Mouse (Mus musculus) forebrain, postnatal 0 days (tissue): ENCODE results near the gene Fscn3. TPM values are rescaled to one million over a fixed set of nuclear protein-coding genes. Genes with fewer than 3 reads are reported as not detected.
A peak's percentile ranks its signal among the peaks of the same experiment; 100 is the strongest.

Experiments
- ATAC-seq: fragments of 200-750 bp; cut with Nextera tagmentation; 2 replicates; pipeline ENCODE4 v1.8.0; 2017; ENCODE audit warnings: mild to moderate bottlenecking, moderate library complexity
- DNase-seq: peaks from one replicate; pipeline ENCODE4 v3.0.0-alpha.2; 2015
- H3K27ac ChIP-seq: fragments of 300-500 bp; sonication (generic); 2 replicates; pipeline ENCODE4 v1.5.1; 2014; ENCODE audit warnings: low read depth, mild to moderate bottlenecking, antibody characterized with exemption, low read length, moderate library complexity, mixed read lengths
- H3K27me3 ChIP-seq: fragments of 300-500 bp; sonication (generic); 2 replicates; pipeline ENCODE4 v1.6.1; 2014; ENCODE audit warnings: mild to moderate bottlenecking, low read length, mixed read lengths; ENCODE audit not compliant: insufficient read depth
- H3K36me3 ChIP-seq: fragments of 300-500 bp; sonication (generic); 2 replicates; pipeline ENCODE4 v1.6.1; 2014; ENCODE audit warnings: mild to moderate bottlenecking, moderate library complexity; ENCODE audit not compliant: insufficient read depth
- H3K4me1 ChIP-seq: fragments of 300-500 bp; sonication (generic); 2 replicates; pipeline ENCODE4 v1.6.1; 2014; ENCODE audit warnings: antibody characterized with exemption; ENCODE audit not compliant: insufficient read depth
- H3K4me2 ChIP-seq: fragments of 300-500 bp; sonication (generic); 2 replicates; pipeline ENCODE4 v1.6.1; 2014; ENCODE audit warnings: low read depth, mild to moderate bottlenecking, moderate library complexity
- H3K4me3 ChIP-seq: fragments of 300-500 bp; sonication (generic); 2 replicates; pipeline ENCODE4 v1.5.1; 2014; ENCODE audit warnings: low read depth, low read length, mixed read lengths
- H3K9ac ChIP-seq: fragments of 300-500 bp; sonication (generic); 2 replicates; pipeline ENCODE4 v1.6.1; 2014; ENCODE audit warnings: mild to moderate bottlenecking
- H3K9me3 ChIP-seq: fragments of 300-500 bp; sonication (generic); 2 replicates; pipeline ENCODE4 v1.6.1; 2016; ENCODE audit warnings: low read length
- CTCF ChIP-seq: sonication (generic); IDR thresholded peaks from 2 replicates; pipeline ENCODE4 v1.5.1; 2016; ENCODE audit warnings: antibody characterized with exemption, control low read depth, low read depth
- WGBS: fragments of 180-500 bp; shearing (Covaris S2); extraction: QIAGEN DNeasy Blood & Tissue Kit; methylation state at CpG from one replicate; pipeline ENCODE4 v1.1.7; 2014; 5-methylcytosine and 5-hydroxymethylcytosine counted together
- polyA plus RNA-seq: library from polyadenylated mRNA; unstranded; fragments of >200 nt; fragmentation: Nextera tagmentation; extraction: Ambion mirVana; gene quantifications from 2 replicates; pipeline ENCODE4 v1.2.1, GENCODE M21; 2015
- total RNA-seq: library from RNA; depleted of rRNA; stranded (reverse); fragments of >200 nt; gene quantifications from 2 replicates; pipeline ENCODE4 v1.2.3, GENCODE M21; 2014

Gene Fscn3
- total and polyA plus RNA-seq, 2 experiments from 2014 or later: 0.19 TPM; not detected in 1

DNA sequence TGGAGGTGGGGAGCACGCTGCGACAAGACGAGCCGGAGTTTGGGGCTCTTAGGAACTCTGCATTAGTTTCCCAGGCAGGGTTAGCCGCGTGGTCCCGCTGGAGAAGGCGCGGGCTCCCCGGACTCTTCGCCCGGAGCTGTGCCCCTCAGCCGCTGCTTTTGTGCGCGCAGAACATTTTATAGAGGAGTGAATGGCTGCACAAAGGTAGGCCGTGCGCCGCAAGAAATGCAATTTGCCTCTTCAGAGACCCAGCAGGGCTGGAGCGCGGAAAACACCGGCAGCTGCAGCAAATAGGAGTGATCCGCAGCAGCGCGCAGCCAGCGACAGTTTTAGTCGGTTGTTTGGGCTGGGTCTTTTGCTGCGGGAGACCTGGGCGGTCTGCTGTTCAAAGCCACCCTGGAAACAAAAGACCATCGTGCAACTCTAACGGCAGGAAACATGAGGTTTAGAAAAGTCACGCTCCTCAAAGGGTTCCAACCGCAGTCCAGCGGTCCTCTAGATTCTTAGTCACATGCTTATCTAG, 29.8 kb upstream of the Fscn3 start, which contains the start of gene Zfp800:
Gene Zfp800, minus strand, starts transcription at position 325 of the 523 bp plus-strand sequence.
- Histone ChIP-seq H3K4me1 (peaks cover 10% of the 10 kb centered on the region; the same call in 1 of the 2 replicates), H3K4me3 (peak within 1 kb of the TSS; percentile 45), H3K9me3 (no peaks in the 10 kb centered on the region), H3K36me3 (no peaks in the 10 kb centered on the region), H3K27ac (peak within 1 kb of the TSS; percentile 40; the same call in 1 of the 2 replicates), H3K9ac (peak within 1 kb of the TSS; percentile 56), H3K4me2 (peak within 1 kb of the TSS; percentile 89), H3K27me3 (no peaks in the 10 kb centered on the region)
- no peak for TF ChIP-seq CTCF
- 2% methylated on average over 33 of the region's 33 CpGs for WGBS
- DNase-seq: peak; percentile 54
- peak; percentile 60 for ATAC-seq

DNA sequence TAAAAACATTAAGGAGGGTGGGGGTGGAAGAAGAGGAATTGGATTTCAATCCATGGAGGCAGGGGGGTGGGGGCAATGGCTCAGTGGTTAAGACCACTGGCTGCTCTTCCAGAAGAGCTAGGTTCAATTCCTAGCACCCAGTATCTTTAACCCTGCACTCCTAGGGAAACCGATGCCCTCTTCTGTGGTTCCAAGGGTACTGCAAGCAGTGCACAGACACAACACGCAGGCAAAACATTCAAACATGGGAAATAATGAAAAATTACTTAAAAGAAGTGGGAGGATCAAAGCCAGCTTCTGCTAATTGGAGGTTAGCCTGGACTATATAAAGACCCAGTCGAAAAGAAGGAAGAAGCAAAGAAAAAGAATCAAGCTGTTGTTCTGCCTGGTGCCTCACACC, 28.9 kb upstream of the Fscn3 start:
- DNase-seq: no peak
- no peak overlapping the region for H3K4me3 ChIP-seq
- H3K4me1 ChIP-seq: peaks cover 10% of the 10 kb centered on the region; the same call in 1 of the 2 replicates
- H3K36me3 ChIP-seq: no peaks in the 10 kb centered on the region
- H3K9me3 ChIP-seq: no peaks in the 10 kb centered on the region
- peak; percentile 41 for TF ChIP-seq CTCF
- ATAC-seq: no peak
- H3K9ac ChIP-seq: no peak overlapping the region
- WGBS: 80% methylated on average over 3 of the region's 3 CpGs
- H3K4me2 ChIP-seq: no peak overlapping the region
- no peaks in the 10 kb centered on the region for H3K27me3 ChIP-seq
- no peak overlapping the region for H3K27ac ChIP-seq

- Histone ChIP-seq H3K9me3 (no peaks in the 10 kb centered on the region), H3K27ac (no peak overlapping the region), H3K36me3 (no peaks in the 10 kb centered on the region), H3K9ac (no peak overlapping the region), H3K4me2 (no peak overlapping the region), H3K4me1 (peaks cover 10% of the 10 kb centered on the region; the same call in 1 of the 2 replicates), H3K4me3 (no peak overlapping the region), H3K27me3 (no peaks in the 10 kb centered on the region)
- peak; percentile 39 for TF ChIP-seq CTCF
- ATAC-seq: no peak
- 95% methylated on average over 4 of the region's 4 CpGs for WGBS
- no peak for DNase-seq
Measured at GRCm38 (mm10) chr6:28399791-28400190, 27.8 kb upstream of the Fscn3 start.

- no peak for DNase-seq
- H3K4me1 ChIP-seq: no peaks in the 10 kb centered on the region
Measured at GRCm38 (mm10) chr6:28410053-28410452, 17.5 kb upstream of the Fscn3 start.

GRCm38 (mm10) chr6:28411236-28411635, 16.4 kb upstream of the Fscn3 start:
- no peak for DNase-seq
- TF ChIP-seq CTCF: no peak
- no peak overlapping the region for H3K4me2 ChIP-seq
- H3K4me1 ChIP-seq: no peaks in the 10 kb centered on the region
- no peak overlapping the region for H3K9ac ChIP-seq
- no peak for ATAC-seq
- H3K36me3 ChIP-seq: peaks cover 10% of the 10 kb centered on the region
- no peaks in the 10 kb centered on the region for H3K27me3 ChIP-seq
- no peaks in the 10 kb centered on the region for H3K9me3 ChIP-seq
- no peak overlapping the region for H3K27ac ChIP-seq
- H3K4me3 ChIP-seq: no peak overlapping the region
- WGBS: 72% methylated on average over 2 of the region's 2 CpGs

More at GRCm38 (mm10) chr6:28410053-28410452, 17.5 kb upstream of the Fscn3 start:
- H3K9me3 ChIP-seq: no peaks in the 10 kb centered on the region
- H3K4me2 ChIP-seq: no peak overlapping the region
- H3K4me3 ChIP-seq: no peak overlapping the region
- no peaks in the 10 kb centered on the region for H3K27me3 ChIP-seq
- ATAC-seq: no peak
- no peak overlapping the region for H3K27ac ChIP-seq
- TF ChIP-seq CTCF: no peak
- 92% methylated on average over 9 of the region's 9 CpGs for WGBS
- H3K36me3 ChIP-seq: no peaks in the 10 kb centered on the region
- H3K9ac ChIP-seq: no peak overlapping the region

- Histone ChIP-seq H3K36me3 (peaks cover 32% of the 10 kb centered on the region), H3K4me2 (no peak overlapping the region), H3K27ac (no peak overlapping the region), H3K4me1 (peaks cover 19% of the 10 kb centered on the region), H3K9me3 (no peaks in the 10 kb centered on the region), H3K27me3 (no peaks in the 10 kb centered on the region), H3K4me3 (no peak overlapping the region), H3K9ac (no peak overlapping the region)
- 79% methylated on average over 4 of the region's 4 CpGs for WGBS
- no peak for DNase-seq
- TF ChIP-seq CTCF: no peak
- no peak for ATAC-seq
Measured at GRCm38 (mm10) chr6:28416981-28417380, 10.6 kb upstream of the Fscn3 start.

DNA sequence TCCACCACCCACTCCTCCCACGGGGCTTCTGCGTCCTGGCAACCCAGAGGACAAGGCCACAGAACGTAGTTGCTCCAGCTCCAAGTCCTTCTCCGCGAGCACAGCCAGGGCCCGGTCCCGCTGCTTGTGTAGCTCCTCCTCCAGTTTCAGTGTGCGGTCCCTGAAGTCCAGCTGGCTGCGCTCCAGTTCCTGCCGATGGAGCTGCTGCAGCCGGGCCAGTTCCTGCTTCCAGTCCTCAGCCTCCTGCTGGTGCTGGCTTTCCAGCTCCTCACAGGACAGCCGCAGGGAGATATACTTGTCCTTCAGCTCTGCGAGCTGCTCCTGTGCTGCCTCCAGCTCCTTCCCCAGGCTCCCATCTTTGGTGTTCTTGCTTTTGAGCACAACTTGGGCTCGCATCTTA, 9.1 kb upstream of the Fscn3 start:
- DNase-seq: peak; percentile 17
- H3K9ac ChIP-seq: no peak overlapping the region
- H3K36me3 ChIP-seq: peaks cover 32% of the 10 kb centered on the region
- ATAC-seq: no peak
- H3K4me2 ChIP-seq: no peak overlapping the region
- H3K4me3 ChIP-seq: no peak overlapping the region
- H3K4me1 ChIP-seq: peaks cover 22% of the 10 kb centered on the region
- no peaks in the 10 kb centered on the region for H3K9me3 ChIP-seq
- no peak overlapping the region for H3K27ac ChIP-seq
- 75% methylated on average over 14 of the region's 14 CpGs for WGBS
- 0 out of 2 replicates have a peak, but pooled peaks have one; percentile 5 for TF ChIP-seq CTCF
- no peaks in the 10 kb centered on the region for H3K27me3 ChIP-seq
